Mouse (Mus musculus): ENCODE results near the gene Zfp827. TPM values are rescaled to one million over a fixed set of nuclear protein-coding genes. Genes with fewer than 3 reads are reported as not detected.

Gene Zfp827
- polyA plus RNA-seq (2017; shearing (Covaris generic)), result 7.3 TPM

GRCm38 (mm10) chr8:79027977-79028487 lies at the start of gene Zfp827:
Zfp827 (plus strand) TSS chr8:79028437.

Other genes starting within 250 kb of the Zfp827 start
- 167 TPM for gene Lsm6, start 207.3 kb upstream of the Zfp827 start, polyA plus RNA-seq (2017; shearing (Covaris generic))
- not detected for gene 1700011L22Rik, start 220.1 kb downstream of the Zfp827 start, polyA plus RNA-seq (2017; shearing (Covaris generic))

All from inflammation-experienced regulatory T-cells, adult 16 weeks (primary cell).